Comparison of ENCODE assay signal across 11 mouse cellular contexts in genomic region chr9:76000876-76001858, GRCm38 (mm10). TPM values are rescaled to one million over a fixed set of nuclear protein-coding genes. Genes with fewer than 3 reads are reported as not detected.
DNase-seq lines count a peak whose midpoint lies in the region; ATAC-seq and TF ChIP-seq lines count a peak whose summit lies in the region.
"Had no signal": no experiment of that assay in that cellular context is flagged by ENCODE, and none has a peak within 500 bp of the region (broad histone marks: within the 10 kb centered on the region; RNA-seq: fewer than 3 reads in every experiment).

No protein-coding gene starts in this region.

- H3K36me3 ChIP-seq in heart, embryonic 15.5 days, result no peaks in the 10 kb centered on the region
- H3K36me3 ChIP-seq in lung, embryonic 14.5 days (ENCODE audit: insufficient read depth), result no peaks in the 10 kb centered on the region
- H3K36me3 ChIP-seq in liver, embryonic 14.5 days (replicated peaks; ENCODE audit: control insufficient read depth, insufficient read depth, low read depth), result no peaks in the 10 kb centered on the region

- TF ChIP-seq CTCF in lung, embryonic 14.5 days (IDR thresholded peaks at IDR 0.05; ENCODE audit: low read depth), result peak; percentile 41; the same call in 1 of the 2 replicates
- no peak for TF ChIP-seq CTCF in liver, embryonic 14.5 days (IDR thresholded peaks at IDR 0.05; ENCODE audit: low read depth)

- WGBS in heart, embryonic 15.5 days, result 55% methylated on average over 10 of the region's 10 CpGs
- WGBS in lung, embryonic 14.5 days, result 46% methylated on average over 10 of the region's 10 CpGs
- 47% methylated on average over 10 of the region's 10 CpGs for WGBS in liver, embryonic 14.5 days (ENCODE audit: insufficient replicate concordance)

- peaks cover 6% of the 10 kb centered on the region; the same call in 1 of the 2 replicates for H3K4me1 ChIP-seq in heart, embryonic 15.5 days (replicated peaks)
- H3K4me1 ChIP-seq in lung, embryonic 14.5 days (ENCODE audit: insufficient read depth), result peaks cover 22% of the 10 kb centered on the region
- peaks cover 5% of the 10 kb centered on the region in 2 experiments for H3K4me1 ChIP-seq in liver, embryonic 14.5 days (replicated peaks; ENCODE audit: control insufficient read depth in 2 of 2, insufficient read depth in 2 of 2, low read length in 1 of 2)

- intact Hi-C loops in heart, postnatal 25 days (cut with DNase I), result no loop called here

- DNase-seq in heart, postnatal 25 days (ENCODE audit: low spot score), result no peak
- peak; percentile 91 for DNase-seq in lung, embryonic 14.5 days
- no peak for DNase-seq in lung, postnatal 25 days (ENCODE audit: low spot score)
- DNase-seq in liver, embryonic 14.5 days (ENCODE audit: low read depth in 3 of 3, low spot score in 3 of 3), result no peak
- no peak for DNase-seq in cerebellum, adult 9-11 months
- DNase-seq: cerebellum, adult 18-20 months had no signal

- no peak overlapping the region for H3K27ac ChIP-seq in heart, embryonic 15.5 days
- peak overlapping the region; percentile 51 for H3K27ac ChIP-seq in lung, embryonic 14.5 days (ENCODE audit: low read depth)
- H3K27ac ChIP-seq in liver, embryonic 14.5 days, result no peak overlapping the region

- H3K9me3 ChIP-seq in heart, embryonic 15.5 days (replicated peaks), result no peaks in the 10 kb centered on the region
- H3K9me3 ChIP-seq in lung, embryonic 14.5 days (ENCODE audit: low read depth, low read length), result no peaks in the 10 kb centered on the region
- no peaks in the 10 kb centered on the region for H3K9me3 ChIP-seq in liver, embryonic 14.5 days (ENCODE audit: control insufficient read depth, low read length)
- H3K9me3 ChIP-seq: megakaryocyte, embryonic 14.5 days had no signal

- TF ChIP-seq EP300 in liver, embryonic 14.5 days (IDR thresholded peaks at IDR 0.05; ENCODE audit: low read depth), result no peak

- no peak overlapping the region for H3K4me2 ChIP-seq in heart, embryonic 15.5 days
- no peak overlapping the region for H3K4me2 ChIP-seq in lung, embryonic 14.5 days
- no peak overlapping the region for H3K4me2 ChIP-seq in liver, embryonic 14.5 days (ENCODE audit: low read depth)

- no peak overlapping the region for H3K4me3 ChIP-seq in heart, embryonic 15.5 days
- no peak overlapping the region for H3K4me3 ChIP-seq in lung, embryonic 14.5 days (ENCODE audit: low read depth, low read length)
- no peak overlapping the region for H3K4me3 ChIP-seq in liver, embryonic 14.5 days (ENCODE audit: insufficient read depth in 1 of 2, low read depth in 2 of 2, low read length in 2 of 2)
- H3K4me3 ChIP-seq: megakaryocyte, embryonic 14.5 days had no signal

- no peaks in the 10 kb centered on the region for H3K27me3 ChIP-seq in heart, embryonic 15.5 days
- H3K27me3 ChIP-seq in lung, embryonic 14.5 days (ENCODE audit: insufficient read depth, low read length), result no peaks in the 10 kb centered on the region
- H3K27me3 ChIP-seq in liver, embryonic 14.5 days (ENCODE audit: control insufficient read depth, insufficient read depth, low read length), result no peaks in the 10 kb centered on the region
- H3K27me3 ChIP-seq: megakaryocyte, embryonic 14.5 days had no signal

- no peak overlapping the region for H3K9ac ChIP-seq in heart, embryonic 15.5 days
- no peak overlapping the region for H3K9ac ChIP-seq in lung, embryonic 14.5 days
- no peak overlapping the region for H3K9ac ChIP-seq in liver, embryonic 14.5 days (replicated peaks)

- ATAC-seq in heart, embryonic 15.5 days (replicated peaks; ENCODE audit: insufficient number of reproducible peaks, insufficient read depth, low FRiP score, low read depth), result peak; percentile 10; the same call in 1 of the 2 replicates
- ATAC-seq in lung, embryonic 14.5 days (ENCODE audit: insufficient read depth), result peak; percentile 61; the same call in 1 of the 2 replicates
- 0 out of 2 replicates have a peak, but pooled peaks have one; percentile 18 for ATAC-seq in common myeloid progenitor, adult 5-6 weeks (replicated peaks; ENCODE audit: low read depth, poor library complexity, severe bottlenecking)
- peak; percentile 41; the same call in 1 of the 2 replicates for ATAC-seq in liver, embryonic 14.5 days (ENCODE audit: insufficient read depth)
- no peak for ATAC-seq in activated CD4-positive, CD25-positive, alpha-beta regulatory T cell, adult 4 months

RNA-seq across cellular contexts. Expression of gene Hmgcll1, which starts 13.5 kb away (rescaled TPM):
- polyA plus RNA-seq in heart, embryonic 15.5 days (2015; fragmentation: Nextera tagmentation; extraction: Ambion mirVana), result 1.0 and 1.7 TPM in 2 replicates
- total RNA-seq in heart, postnatal 25 days (2021), result under 1 TPM in 1 of 2 experiments, not detected in 1; 0.31 TPM
- polyA plus RNA-seq in lung, embryonic 14.5 days (2014; fragmentation: Nextera tagmentation; extraction: Ambion mirVana), result 9.3 and 9.5 TPM in 2 replicates
- total RNA-seq in common myeloid progenitor, adult 5-6 weeks (2017), result not detected in 2 replicates
- 0.10 and 0.13 TPM in 2 replicates for polyA plus RNA-seq in liver, embryonic 14.5 days (2012; rRNA removed)
- polyA plus RNA-seq in liver, embryonic 14.5 days (2014; fragmentation: Nextera tagmentation; extraction: Ambion mirVana), result 0.15 TPM in 2 replicates
- polyA plus RNA-seq in activated CD4-positive, CD25-positive, alpha-beta regulatory T cell, adult 4 months (2017; shearing (Covaris generic)), result not detected
- total RNA-seq: hematopoietic stem cell, adult 5-6 weeks had no signal
